Mouse (Mus musculus) mesoderm, embryonic 11.5 days (tissue): ENCODE data around the gene Kif19a.

Experiments
- DNase-seq: peaks from one replicate; pipeline ENCODE4 v3.0.0-alpha.2; 2012; ENCODE audit warnings: low read depth, low spot score

The Kif19a gene

GRCm38 (mm10) chr11:114764820-114765818, at the start of gene Kif19a:
Gene Kif19a, plus strand, starts transcription at chr11:114765388.
- DNase-seq, result peak; percentile 77

GRCm38 (mm10) chr11:114715531-114715930, 49.7 kb upstream of the Kif19a start:
- no peak for DNase-seq

GRCm38 (mm10) chr11:114720535-114720934, 44.7 kb upstream of the Kif19a start:
- DNase-seq, result no peak

GRCm38 (mm10) chr11:114722438-114722837, 42.8 kb upstream of the Kif19a start:
- DNase-seq, result no peak

GRCm38 (mm10) chr11:114723030-114723429, 42.2 kb upstream of the Kif19a start:
- DNase-seq, result no peak

- DNase-seq, result no peak
These were observed 40.2 kb upstream of the Kif19a start for GRCm38 (mm10) chr11:114724787-114725590.

GRCm38 (mm10) chr11:114726965-114727825, 38.0 kb upstream of the Kif19a start, which contains the start of gene Dnaic2:
Gene Dnaic2, plus strand, starts transcription at chr11:114727408.
- DNase-seq, result peak; percentile 85

GRCm38 (mm10) chr11:114727826-114728186, 37.4 kb upstream of the Kif19a start:
- DNase-seq, result no peak

GRCm38 (mm10) chr11:114728333-114728732, 36.9 kb upstream of the Kif19a start:
- DNase-seq, result no peak

- no peak for DNase-seq
These were observed 35.3 kb upstream of the Kif19a start for GRCm38 (mm10) chr11:114729832-114730363.

GRCm38 (mm10) chr11:114731711-114732110, 33.5 kb upstream of the Kif19a start:
- no peak for DNase-seq

- no peak for DNase-seq
These were observed 32.3 kb upstream of the Kif19a start for GRCm38 (mm10) chr11:114732890-114733289.

GRCm38 (mm10) chr11:114736111-114736510, 29.1 kb upstream of the Kif19a start:
- DNase-seq, result no peak

- peak; percentile 74 for DNase-seq
These were observed 28.1 kb upstream of the Kif19a start for GRCm38 (mm10) chr11:114736913-114737624.

GRCm38 (mm10) chr11:114740598-114740997, 24.6 kb upstream of the Kif19a start:
- DNase-seq, result peak; percentile 50

GRCm38 (mm10) chr11:114741451-114741850, 23.7 kb upstream of the Kif19a start:
- DNase-seq, result peak; percentile 74

- DNase-seq, result peak; percentile 90
These were observed 20.1 kb upstream of the Kif19a start for GRCm38 (mm10) chr11:114745134-114745533.

- no peak for DNase-seq
These were observed 17.5 kb upstream of the Kif19a start for GRCm38 (mm10) chr11:114747564-114748138.

GRCm38 (mm10) chr11:114769911-114770310, 4.7 kb downstream of the Kif19a start:
- no peak for DNase-seq

GRCm38 (mm10) chr11:114771896-114772295, 6.7 kb downstream of the Kif19a start:
- no peak for DNase-seq
